Mouse (Mus musculus) MEL (cell line): ENCODE data around the gene Tm9sf4. TPM values are rescaled to one million over a fixed set of nuclear protein-coding genes. Genes with fewer than 3 reads are reported as not detected.

Experiments used
- DNase-seq: peaks from one replicate; pipeline ENCODE4 v3.0.0; 2011; ENCODE audit warnings: low read depth, low spot score
- H3K27ac ChIP-seq: 2 replicates; pipeline ENCODE4 v1.5.1; 2012; ENCODE audit warnings: low read depth, mild to moderate bottlenecking, control low read depth, low read length, moderate library complexity; ENCODE audit not compliant: control insufficient read depth
- H3K27me3 ChIP-seq, 2 experiments: fragments of 150-350 bp in 1 of 2; sonication (generic) in 1 of 2; 2 replicates each; pipeline ENCODE4 v1.6.1; 2012; ENCODE audit warnings: low read length in 2 of 2, mild to moderate bottlenecking in 2 of 2, improper control_type of control experiment in 1 of 2, moderate library complexity in 1 of 2; ENCODE audit not compliant: insufficient read depth in 2 of 2, control insufficient read depth in 1 of 2
- H3K36me3 ChIP-seq, 2 experiments: 2 replicates each; pipeline ENCODE4 v1.6.1; 2012 to 2014; ENCODE audit warnings: low read length in 2 of 2, improper control_type of control experiment in 1 of 2, inconsistent platforms in 1 of 2, mild to moderate bottlenecking in 1 of 2; ENCODE audit not compliant: insufficient read depth in 2 of 2, control insufficient read depth in 1 of 2
- H3K4me1 ChIP-seq, 2 experiments: fragments of 150-350 bp in 1 of 2; sonication (generic) in 1 of 2; 2 replicates each; pipeline ENCODE4 v1.6.1; 2012; ENCODE audit warnings: low read length in 2 of 2, improper control_type of control experiment in 1 of 2, mild to moderate bottlenecking in 1 of 2; ENCODE audit not compliant: insufficient read depth in 2 of 2, control insufficient read depth in 1 of 2
- H3K4me3 ChIP-seq, 2 experiments: fragments of 150-350 bp in 1 of 2; sonication (generic) in 1 of 2; 2 replicates each; pipeline ENCODE4 v1.5.1; 2012; ENCODE audit warnings: low read depth in 2 of 2, low read length in 2 of 2, mild to moderate bottlenecking in 2 of 2, moderate library complexity in 2 of 2, control low read depth in 1 of 2, improper control_type of control experiment in 1 of 2; ENCODE audit not compliant: control insufficient read depth in 1 of 2, insufficient read depth in 1 of 2
- H3K79me2 ChIP-seq: 2 replicates; pipeline ENCODE4 v1.6.1; 2012; ENCODE audit warnings: mild to moderate bottlenecking, low read length, moderate library complexity; ENCODE audit not compliant: control insufficient read depth, poor library complexity, insufficient read depth
- H3K9ac ChIP-seq: 2 replicates; pipeline ENCODE4 v1.6.1; 2012; ENCODE audit warnings: low read depth, mild to moderate bottlenecking, control low read depth, low read length, moderate library complexity; ENCODE audit not compliant: control insufficient read depth, poor library complexity, severe bottlenecking
- H3K9me3 ChIP-seq: fragments of 150-350 bp; sonication (generic); replicated peaks from 2 replicates; pipeline ENCODE4 v1.6.1; 2012; ENCODE audit warnings: mild to moderate bottlenecking, low read length, improper control_type of control experiment, moderate library complexity; ENCODE audit not compliant: insufficient read depth
- BHLHE40 ChIP-seq: IDR thresholded peaks from 2 replicates; pipeline ENCODE4 v1.6.1; 2012; ENCODE audit warnings: low read depth, mild to moderate bottlenecking, inconsistent platforms, low read length, improper control_type of control experiment, borderline replicate concordance
- CHD1 ChIP-seq: IDR thresholded peaks from 2 replicates; pipeline ENCODE4 v1.6.1; 2012; ENCODE audit warnings: low read depth, mild to moderate bottlenecking, inconsistent platforms, low read length, improper control_type of control experiment
- CHD2 ChIP-seq: IDR thresholded peaks from 2 replicates; pipeline ENCODE4 v1.6.1; 2011; ENCODE audit warnings: low read length, improper control_type of control experiment
- E2F4 ChIP-seq: IDR thresholded peaks from 2 replicates; pipeline ENCODE4 v1.6.1; 2011; ENCODE audit warnings: low read depth, low read length, improper control_type of control experiment, borderline replicate concordance
- EP300 ChIP-seq, 2 experiments: IDR thresholded peaks; 2 replicates each; pipeline ENCODE4 v1.6.1; 2011; ENCODE audit warnings: improper control_type of control experiment in 2 of 2, low read length in 2 of 2, low read depth in 1 of 2, mild to moderate bottlenecking in 1 of 2
- ETS1 ChIP-seq: IDR thresholded peaks from 2 replicates; pipeline ENCODE4 v1.6.1; 2012; ENCODE audit warnings: low read depth, mild to moderate bottlenecking, inconsistent platforms, low read length, improper control_type of control experiment, moderate library complexity
- GATA1 ChIP-seq: IDR thresholded peaks from 2 replicates; pipeline ENCODE4 v1.6.1; 2011; ENCODE audit warnings: low read depth, low read length, improper control_type of control experiment
- HCFC1 ChIP-seq: IDR thresholded peaks from 2 replicates; pipeline ENCODE4 v1.6.1; 2012; ENCODE audit warnings: low read depth, mild to moderate bottlenecking, inconsistent platforms, low read length, improper control_type of control experiment, moderate library complexity
- JUND ChIP-seq: IDR thresholded peaks from 2 replicates; pipeline ENCODE4 v1.6.1; 2011; ENCODE audit warnings: low read depth, mild to moderate bottlenecking, improper control_type of control experiment, low read length
- KAT2A ChIP-seq: conservative IDR thresholded peaks from 2 replicates; pipeline ENCODE4 v1.6.1; 2012; ENCODE audit warnings: low read depth, low read length, improper control_type of control experiment, inconsistent platforms
- MAFK ChIP-seq: IDR thresholded peaks from 2 replicates; pipeline ENCODE4 v1.6.1; 2011; ENCODE audit warnings: low read depth, mild to moderate bottlenecking, low read length, improper control_type of control experiment, borderline replicate concordance
- MAZ ChIP-seq: IDR thresholded peaks from 2 replicates; pipeline ENCODE4 v1.6.1; 2012; ENCODE audit warnings: low read depth, mild to moderate bottlenecking, inconsistent platforms, low read length, improper control_type of control experiment
- MEF2A ChIP-seq: IDR thresholded peaks from 2 replicates; pipeline ENCODE4 v1.6.1; 2014; ENCODE audit warnings: low read depth, mild to moderate bottlenecking, inconsistent platforms, low read length, improper control_type of control experiment; ENCODE audit not compliant: poor library complexity, insufficient replicate concordance, severe bottlenecking; ENCODE audit errors: extremely low read depth
- MXI1 ChIP-seq: IDR thresholded peaks from 2 replicates; pipeline ENCODE4 v1.6.1; 2011; ENCODE audit warnings: mild to moderate bottlenecking, low read depth, low read length, improper control_type of control experiment
- MYC ChIP-seq: IDR thresholded peaks from 2 replicates; pipeline ENCODE4 v1.6.1; 2011; ENCODE audit warnings: low read depth, mild to moderate bottlenecking, low read length, improper control_type of control experiment, moderate library complexity
- NELFE ChIP-seq: IDR thresholded peaks from 2 replicates; pipeline ENCODE4 v1.6.1; 2011; ENCODE audit warnings: low read depth, low read length, improper control_type of control experiment
- NRF1 ChIP-seq: IDR thresholded peaks from 2 replicates; pipeline ENCODE4 v1.6.1; 2014; ENCODE audit warnings: low read depth, mild to moderate bottlenecking, inconsistent platforms, low read length, improper control_type of control experiment, moderate library complexity; ENCODE audit not compliant: poor library complexity, insufficient read depth, severe bottlenecking
- POLR2A ChIP-seq, 2 experiments: IDR thresholded peaks; 2 replicates each; pipeline ENCODE4 v1.6.1; 2011 to 2012; ENCODE audit warnings: low read length in 2 of 2, mild to moderate bottlenecking in 2 of 2, control low read depth in 1 of 2, improper control_type of control experiment in 1 of 2, low read depth in 1 of 2, moderate library complexity in 1 of 2; ENCODE audit not compliant: control insufficient read depth in 1 of 2, insufficient read depth in 1 of 2, poor library complexity in 1 of 2
- RAD21 ChIP-seq: IDR thresholded peaks from 2 replicates; pipeline ENCODE4 v1.6.1; 2011; ENCODE audit warnings: mild to moderate bottlenecking, low read depth, low read length, improper control_type of control experiment
- RCOR1 ChIP-seq: IDR thresholded peaks from 2 replicates; pipeline ENCODE4 v1.6.1; 2012; ENCODE audit warnings: low read depth, mild to moderate bottlenecking, inconsistent platforms, low read length, improper control_type of control experiment
- SIN3A ChIP-seq: IDR thresholded peaks from 2 replicates; pipeline ENCODE4 v1.6.1; 2012; ENCODE audit warnings: low read length, improper control_type of control experiment, inconsistent platforms
- SMC3 ChIP-seq: IDR thresholded peaks from 2 replicates; pipeline ENCODE4 v1.6.1; 2011; ENCODE audit warnings: low read depth, low read length, improper control_type of control experiment
- TAL1 ChIP-seq: IDR thresholded peaks from 2 replicates; pipeline ENCODE4 v1.6.1; 2012; ENCODE audit warnings: mild to moderate bottlenecking, inconsistent platforms, low read length, moderate library complexity, mixed read lengths
- TBP ChIP-seq: IDR thresholded peaks from 2 replicates; pipeline ENCODE4 v1.8.0; 2011; ENCODE audit warnings: low read depth, low read length, improper control_type of control experiment
- TCF12 ChIP-seq: IDR thresholded peaks from 2 replicates; pipeline ENCODE4 v1.6.1; 2014; ENCODE audit warnings: low read depth, mild to moderate bottlenecking, inconsistent platforms, low read length, improper control_type of control experiment, moderate library complexity
- UBTF ChIP-seq: IDR thresholded peaks from 2 replicates; pipeline ENCODE4 v1.6.1; 2012; ENCODE audit warnings: low read depth, mild to moderate bottlenecking, inconsistent platforms, low read length, improper control_type of control experiment, moderate library complexity, borderline replicate concordance; ENCODE audit not compliant: insufficient read depth
- USF1 ChIP-seq: IDR thresholded peaks from 2 replicates; pipeline ENCODE4 v1.6.1; 2014; ENCODE audit warnings: low read depth, mild to moderate bottlenecking, inconsistent platforms, low read length, improper control_type of control experiment, moderate library complexity
- USF2 ChIP-seq, 2 experiments: IDR thresholded peaks; 2 replicates each; pipeline ENCODE4 v1.6.1; 2011 to 2012; ENCODE audit warnings: improper control_type of control experiment in 2 of 2, low read length in 2 of 2, borderline replicate concordance in 1 of 2, inconsistent platforms in 1 of 2, low read depth in 1 of 2, mild to moderate bottlenecking in 1 of 2; ENCODE audit not compliant: insufficient read depth in 1 of 2
- ZKSCAN1 ChIP-seq: IDR thresholded peaks from 2 replicates; pipeline ENCODE4 v1.6.1; 2012; ENCODE audit warnings: low read depth, mild to moderate bottlenecking, inconsistent platforms, low read length, improper control_type of control experiment, moderate library complexity
- polyA plus RNA-seq, 2 experiments: library from polyadenylated mRNA; stranded (reverse) in 1 of 2; unstranded in 1 of 2; fragments of >175 nt in 1 of 2; fragments of >200 nt in 1 of 2; gene quantifications; 2 replicates each; pipeline versions ENCODE4 v1.2.1 to v1.2.4; 2012; ENCODE audit warnings: low replicate concordance in 2 of 2, low read depth in 1 of 2; ENCODE audit not compliant: insufficient read length in 2 of 2, insufficient read depth in 1 of 2, missing spikeins in 1 of 2
- total RNA-seq: library from RNA; depleted of rRNA; stranded (reverse); fragments of 300-350 nt; gene quantifications from 2 replicates; pipeline ENCODE4 v1.2.3, GENCODE M21; 2012

Tm9sf4 gene
- total and polyA plus RNA-seq, 3 experiments = 16.1 to 269 (median 29.8) TPM

- H3K79me2 ChIP-seq = no peaks in the 10 kb centered on the region
- no peaks in the 10 kb centered on the region for H3K9me3 ChIP-seq
- H3K27me3 ChIP-seq = no peaks in the 10 kb centered on the region
- H3K36me3 ChIP-seq = peaks cover 0 to 29% of the 10 kb centered on the region in 2 experiments; a peak in 2 of 4 replicates
- H3K9ac ChIP-seq = 0 out of 2 replicates have a peak overlapping the region, but pooled peaks have one; percentile 25
- H3K4me3 ChIP-seq = no peak overlapping the region
- no peak for TF ChIP-seq MXI1
- no peak for TF ChIP-seq CHD2
- TF ChIP-seq RAD21 = no peak
- TF ChIP-seq SMC3 = no peak
- TF ChIP-seq MYC = no peak
- no peak for TF ChIP-seq ETS1
- no peak for TF ChIP-seq MAFK
- TF ChIP-seq EP300 (IDR thresholded peaks at IDR 0.05; ENCODE audit: low read depth in 1 of 2, low read length in 2 of 2) = no peak
- no peak for TF ChIP-seq POLR2A (IDR thresholded peaks at IDR 0.05; ENCODE audit: control insufficient read depth in 1 of 2, insufficient read depth in 1 of 2, low read depth in 1 of 2, low read length in 2 of 2, poor library complexity in 1 of 2)
- no peak for TF ChIP-seq TAL1
- no peak for TF ChIP-seq MEF2A
- no peak for TF ChIP-seq ZKSCAN1
- no peak for TF ChIP-seq TCF12
- TF ChIP-seq BHLHE40 = no peak
- H3K4me1 ChIP-seq = peaks cover 11 to 33% of the 10 kb centered on the region in 2 experiments
- no peak for DNase-seq
- H3K27ac ChIP-seq = peak overlapping the region; percentile 56
Observed at GRCm38 (mm10) chr2:153198485-153198884, 37.4 kb downstream of the Tm9sf4 start.

GRCm38 (mm10) chr2:153199114-153199513 is 38.0 kb downstream of the Tm9sf4 start:
- H3K27ac ChIP-seq = peak overlapping the region; percentile 70; the same call in 1 of the 2 replicates
- no peaks in the 10 kb centered on the region for H3K27me3 ChIP-seq
- H3K36me3 ChIP-seq = peaks cover 0 to 23% of the 10 kb centered on the region in 2 experiments; a peak in 3 of 4 replicates
- peaks cover 5 to 30% of the 10 kb centered on the region in 2 experiments for H3K4me1 ChIP-seq
- H3K4me3 ChIP-seq = no peak overlapping the region
- no peaks in the 10 kb centered on the region for H3K79me2 ChIP-seq
- no peak overlapping the region for H3K9ac ChIP-seq
- DNase-seq = peak; percentile 79
- H3K9me3 ChIP-seq = no peaks in the 10 kb centered on the region
- TF ChIP-seq RAD21 = no peak
- no peak for TF ChIP-seq JUND
- TF ChIP-seq MYC = peak; percentile 66; the same call in 1 of the 2 replicates
- peak; percentile 63; the same call in 1 of the 2 replicates for TF ChIP-seq GATA1
- TF ChIP-seq TCF12 = 0 out of 2 replicates have a peak, but pooled peaks have one; percentile 18
- TF ChIP-seq MEF2A = no peak
- no peak for TF ChIP-seq NELFE
- no peak for TF ChIP-seq NRF1
- TF ChIP-seq EP300 (IDR thresholded peaks at IDR 0.05; ENCODE audit: low read depth in 1 of 2, low read length in 2 of 2) = peak; percentile 64 to 81
- no peak for TF ChIP-seq E2F4
- no peak for TF ChIP-seq USF1
- no peak for TF ChIP-seq CHD1
- no peak for TF ChIP-seq UBTF
- TF ChIP-seq TBP = no peak
- no peak for TF ChIP-seq SMC3
- no peak; the same call in 1 of the 2 replicates for TF ChIP-seq RCOR1
- no peak for TF ChIP-seq MAZ
- no peak for TF ChIP-seq USF2 (IDR thresholded peaks at IDR 0.05; ENCODE audit: borderline replicate concordance in 1 of 2, insufficient read depth in 1 of 2, low read depth in 1 of 2, low read length in 2 of 2)
- no peak for TF ChIP-seq BHLHE40
- peak; percentile 33; the same call in 1 of the 2 replicates for TF ChIP-seq MXI1
- TF ChIP-seq SIN3A = peak; percentile 69; the same call in 1 of the 2 replicates
- TF ChIP-seq HCFC1 = no peak
- TF ChIP-seq KAT2A = no peak
